In the genomic region with DNA sequence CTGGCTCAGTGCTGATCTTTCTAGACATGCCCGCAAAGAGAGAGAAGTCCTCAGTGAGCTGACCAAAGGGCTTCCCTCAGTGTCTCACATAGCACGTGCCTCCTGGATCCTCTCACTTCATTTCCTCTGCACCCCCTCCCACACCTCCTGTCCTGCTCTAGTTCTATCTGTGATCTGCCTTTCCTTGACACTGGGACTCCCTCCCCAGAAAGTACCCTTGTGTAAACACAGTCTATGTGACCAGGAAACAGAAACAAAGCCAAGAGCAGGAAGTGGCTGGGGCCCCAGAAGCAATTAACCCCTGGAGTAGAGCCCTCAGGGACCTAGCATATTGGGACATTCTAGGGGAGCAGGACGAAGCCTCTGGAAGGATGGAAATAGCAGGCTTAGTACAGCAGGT, we compare ENCODE assay signal across 13 mouse cellular contexts. TPM values are rescaled to one million over a fixed set of nuclear protein-coding genes. Genes with fewer than 3 reads are reported as not detected.
A peak's percentile ranks its signal among the peaks of the same experiment; 100 is the strongest.
DNase-seq lines count a peak whose midpoint lies in the region; ATAC-seq lines count a peak whose summit lies in the region.
"Had no signal": no experiment of that assay in that cellular context is flagged by ENCODE, and none has a peak within 500 bp of the region (broad histone marks: within the 10 kb centered on the region; RNA-seq: fewer than 3 reads in every experiment).

No protein-coding gene starts in this region.

- no peak overlapping the region for H3K9ac ChIP-seq in liver, embryonic 15.5 days
- no peak overlapping the region for H3K9ac ChIP-seq in heart, embryonic 15.5 days

- no peak overlapping the region for H3K4me3 ChIP-seq in liver, embryonic 15.5 days (replicated peaks)
- H3K4me3 ChIP-seq in heart, embryonic 15.5 days, result no peak overlapping the region

- DNase-seq in heart, adult 11 months, result peak; percentile 96
- DNase-seq in heart, postnatal 4 days, result no peak
- no peak for DNase-seq in liver
- DNase-seq in lung, postnatal 36 days, result peak; percentile 46
- DNase-seq in thymus, postnatal 4 days, result no peak
- DNase-seq in retina, postnatal 1 day, result no peak
- DNase-seq: cerebellum, postnatal 10 days; kidney, adult 8-10 months; left cerebral cortex, postnatal 4 days; right cerebral cortex, postnatal 4 days had no signal

- H3K27ac ChIP-seq in liver, embryonic 15.5 days (replicated peaks), result peak overlapping the region; percentile 19; the same call in 1 of the 2 replicates
- 0 out of 2 replicates have a peak overlapping the region, but pooled peaks have one; percentile 6 for H3K27ac ChIP-seq in heart, embryonic 15.5 days

- peaks cover 90% of the 10 kb centered on the region for H3K36me3 ChIP-seq in liver, embryonic 15.5 days (replicated peaks)
- no peaks in the 10 kb centered on the region for H3K36me3 ChIP-seq in heart, embryonic 15.5 days
- H3K36me3 ChIP-seq: G1E had no signal

- H3K9me3 ChIP-seq in liver, embryonic 15.5 days (replicated peaks), result no peaks in the 10 kb centered on the region
- H3K9me3 ChIP-seq in heart, embryonic 15.5 days (replicated peaks), result no peaks in the 10 kb centered on the region
- H3K9me3 ChIP-seq: G1E had no signal

- no peak for ATAC-seq in liver, embryonic 15.5 days (ENCODE audit: insufficient read depth)
- ATAC-seq in heart, embryonic 15.5 days (replicated peaks; ENCODE audit: insufficient number of reproducible peaks, insufficient read depth, low FRiP score, low read depth), result no peak

- WGBS in liver, embryonic 15.5 days (ENCODE audit: insufficient replicate concordance), result 37% methylated on average over 3 of the region's 3 CpGs
- WGBS in heart, embryonic 15.5 days, result 32% methylated on average over 3 of the region's 3 CpGs

- peaks cover 11% of the 10 kb centered on the region; the same call in 1 of the 2 replicates for H3K4me1 ChIP-seq in liver, embryonic 15.5 days (replicated peaks)
- H3K4me1 ChIP-seq in heart, embryonic 15.5 days (replicated peaks), result peaks cover 19% of the 10 kb centered on the region

- no peaks in the 10 kb centered on the region for H3K27me3 ChIP-seq in liver, embryonic 15.5 days
- H3K27me3 ChIP-seq in heart, embryonic 15.5 days, result no peaks in the 10 kb centered on the region

- no peak overlapping the region for H3K4me2 ChIP-seq in liver, embryonic 15.5 days
- no peak overlapping the region for H3K4me2 ChIP-seq in heart, embryonic 15.5 days

RNA-seq across cellular contexts. Expression of gene Abtb1, which starts 20.9 kb away (rescaled TPM):
- 10 to 100 TPM; 14.8 to 19.6 TPM for total RNA-seq in heart, postnatal 4 days (2021)
- polyA plus RNA-seq in liver, embryonic 15.5 days (2015; fragmentation: Nextera tagmentation; extraction: Ambion mirVana), result 57.7 and 66.9 TPM in 2 replicates
- polyA plus RNA-seq in heart, embryonic 15.5 days (2015; fragmentation: Nextera tagmentation; extraction: Ambion mirVana), result 21.7 and 27.3 TPM in 2 replicates

RNA-seq across cellular contexts. Expression of gene Podxl2, which starts 54.0 kb away (rescaled TPM):
- 10 to 100 TPM; 61.1 to 65.1 TPM for total RNA-seq in heart, postnatal 4 days (2021)
- 1.7 and 1.8 TPM in 2 replicates for polyA plus RNA-seq in liver, embryonic 15.5 days (2015; fragmentation: Nextera tagmentation; extraction: Ambion mirVana)
- 42.5 and 52.5 TPM in 2 replicates for polyA plus RNA-seq in heart, embryonic 15.5 days (2015; fragmentation: Nextera tagmentation; extraction: Ambion mirVana)
- polyA plus RNA-seq: G1E had no signal

Comparison
In these comparisons a context has a peak if more than half of its experiments do, and no peak if none do; other contexts are left out.
1. DNase-seq: peak in heart, adult 11 months (single experiment) and lung, postnatal 36 days (single experiment); none in heart, postnatal 4 days (single experiment), liver (single experiment), thymus, postnatal 4 days (single experiment) and retina, postnatal 1 day (single experiment).
2. RNA of gene Podxl2, which starts 54.0 kb away (polyA plus RNA-seq): 42.5 to 52.5 TPM in heart, embryonic 15.5 days; 1.7 to 1.8 TPM in liver, embryonic 15.5 days; every median in the first group is over 10 times any median in the second.